Mouse (Mus musculus): ENCODE data around the gene Ntng2. TPM values are rescaled to one million over a fixed set of nuclear protein-coding genes. Genes with fewer than 3 reads are reported as not detected.

Ntng2 gene
- polyA plus RNA-seq, 1 experiment = 3.8 TPM

DNA sequence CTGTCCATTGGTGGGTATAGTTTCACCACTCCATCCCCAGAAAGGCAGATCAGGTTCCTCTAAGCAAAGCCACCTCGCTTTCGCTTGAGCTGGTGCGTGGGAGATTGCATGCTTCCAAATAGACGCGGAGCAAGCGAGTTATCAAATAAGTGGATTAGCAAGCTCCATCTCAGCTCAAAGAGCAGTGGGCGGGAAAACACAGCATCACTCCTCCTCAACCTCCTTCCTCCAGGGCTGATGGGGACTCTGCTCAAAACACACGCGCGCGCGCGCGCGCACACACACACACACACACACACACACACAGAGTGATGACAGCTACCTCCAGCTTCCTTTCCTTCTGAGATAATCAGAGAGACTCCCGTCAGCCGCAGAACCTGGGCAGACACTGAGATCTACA is 13.5 kb downstream of the Ntng2 start:
- Histone ChIP-seq H3K4me3 (ENCODE audit: insufficient read depth, low read length) (no peak overlapping the region), H3K4me1 (ENCODE audit: control insufficient read depth, insufficient read depth, low read length) (no peaks in the 10 kb centered on the region), H3K27ac (ENCODE audit: insufficient read depth, low read depth, low read length) (no peak overlapping the region)
- TF ChIP-seq POLR2A (IDR thresholded peaks at IDR 0.05; ENCODE audit: borderline replicate concordance, low read depth, low read length) = no peak
- TF ChIP-seq CTCF (IDR thresholded peaks at IDR 0.05; ENCODE audit: low read depth, low read length) = no peak

DNA sequence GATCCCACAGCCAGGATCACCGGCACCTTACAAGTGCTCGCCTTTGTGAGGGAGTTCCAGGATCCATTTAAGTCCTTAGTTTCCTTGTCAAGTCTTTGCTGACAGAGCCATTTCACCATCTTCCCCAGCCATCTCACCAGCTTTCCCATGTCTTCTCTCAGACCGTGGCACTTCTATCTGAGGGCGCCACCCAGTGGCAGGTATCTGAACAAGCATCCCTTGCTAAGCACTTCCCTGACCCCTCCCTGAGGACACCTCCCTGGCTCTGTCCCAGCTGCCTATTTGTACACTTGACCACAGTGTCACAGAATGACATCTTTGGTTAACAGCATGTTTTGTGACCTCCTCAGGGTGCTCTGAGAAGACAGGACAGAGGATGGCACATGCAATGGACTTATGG is 15.2 kb downstream of the Ntng2 start:
- H3K4me3 ChIP-seq (ENCODE audit: insufficient read depth, low read length) = no peak overlapping the region
- TF ChIP-seq CTCF (IDR thresholded peaks at IDR 0.05; ENCODE audit: low read depth, low read length) (peak; percentile 60), POLR2A (IDR thresholded peaks at IDR 0.05; ENCODE audit: borderline replicate concordance, low read depth, low read length) (no peak)
- no peaks in the 10 kb centered on the region for H3K4me1 ChIP-seq (ENCODE audit: control insufficient read depth, insufficient read depth, low read length)
- H3K27ac ChIP-seq (ENCODE audit: insufficient read depth, low read depth, low read length) = no peak overlapping the region

- Histone ChIP-seq H3K27ac (ENCODE audit: insufficient read depth, low read depth, low read length) (no peak overlapping the region), H3K4me3 (ENCODE audit: insufficient read depth, low read length) (no peak overlapping the region), H3K4me1 (ENCODE audit: control insufficient read depth, insufficient read depth, low read length) (no peaks in the 10 kb centered on the region)
- no peak for TF ChIP-seq CTCF (IDR thresholded peaks at IDR 0.05; ENCODE audit: low read depth, low read length)
- TF ChIP-seq POLR2A (IDR thresholded peaks at IDR 0.05; ENCODE audit: borderline replicate concordance, low read depth, low read length) = no peak
These were observed 17.0 kb downstream of the Ntng2 start for GRCm38 (mm10) chr2:29235811-29236210.

DNA sequence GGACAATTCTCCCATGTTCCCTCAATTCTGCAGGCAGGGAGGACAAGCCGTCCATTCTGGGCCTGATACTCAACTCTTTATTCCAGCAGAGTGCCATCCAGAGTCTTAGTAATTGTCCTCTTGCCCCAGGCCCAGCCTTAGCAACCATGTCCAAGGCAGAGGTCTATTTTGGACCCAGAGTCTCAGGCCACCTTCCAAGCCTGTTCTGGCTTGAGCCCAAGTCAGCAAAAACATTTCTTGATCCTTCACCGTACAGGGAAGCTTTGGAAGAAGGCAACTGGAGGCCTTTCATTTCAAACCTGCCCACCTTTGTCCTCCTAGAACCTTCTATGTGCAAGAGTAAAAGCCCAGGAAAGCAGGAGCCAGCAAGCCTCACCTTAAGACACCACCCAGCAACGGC is 17.8 kb downstream of the Ntng2 start:
- no peaks in the 10 kb centered on the region for H3K4me1 ChIP-seq (ENCODE audit: control insufficient read depth, insufficient read depth, low read length)
- H3K27ac ChIP-seq (ENCODE audit: insufficient read depth, low read depth, low read length) = no peak overlapping the region
- no peak overlapping the region for H3K4me3 ChIP-seq (ENCODE audit: insufficient read depth, low read length)
- TF ChIP-seq POLR2A (IDR thresholded peaks at IDR 0.05; ENCODE audit: borderline replicate concordance, low read depth, low read length) = no peak
- no peak for TF ChIP-seq CTCF (IDR thresholded peaks at IDR 0.05; ENCODE audit: low read depth, low read length)

DNA sequence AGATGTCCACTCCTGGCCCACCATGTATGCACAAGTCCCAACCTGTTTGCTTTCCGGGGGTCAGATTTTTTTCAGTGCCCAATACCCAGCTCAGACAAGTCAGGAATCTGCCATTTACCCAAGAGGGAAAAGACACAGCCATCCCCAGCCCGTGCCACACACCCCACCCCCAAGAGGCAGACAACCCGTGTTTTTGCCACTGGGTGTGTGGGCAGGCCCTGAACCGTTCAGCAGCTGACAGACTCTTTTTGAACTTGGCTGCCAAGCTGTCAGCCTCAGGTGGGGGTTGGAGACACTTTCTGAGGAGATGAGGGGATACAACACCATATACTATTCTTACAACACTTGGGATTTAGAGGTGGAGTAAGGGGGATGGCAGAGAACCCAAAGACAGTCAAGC is 18.8 kb downstream of the Ntng2 start:
- TF ChIP-seq CTCF (IDR thresholded peaks at IDR 0.05; ENCODE audit: low read depth, low read length) = no peak
- no peaks in the 10 kb centered on the region for H3K4me1 ChIP-seq (ENCODE audit: control insufficient read depth, insufficient read depth, low read length)
- H3K4me3 ChIP-seq (ENCODE audit: insufficient read depth, low read length) = no peak overlapping the region
- H3K27ac ChIP-seq (ENCODE audit: insufficient read depth, low read depth, low read length) = no peak overlapping the region

DNA sequence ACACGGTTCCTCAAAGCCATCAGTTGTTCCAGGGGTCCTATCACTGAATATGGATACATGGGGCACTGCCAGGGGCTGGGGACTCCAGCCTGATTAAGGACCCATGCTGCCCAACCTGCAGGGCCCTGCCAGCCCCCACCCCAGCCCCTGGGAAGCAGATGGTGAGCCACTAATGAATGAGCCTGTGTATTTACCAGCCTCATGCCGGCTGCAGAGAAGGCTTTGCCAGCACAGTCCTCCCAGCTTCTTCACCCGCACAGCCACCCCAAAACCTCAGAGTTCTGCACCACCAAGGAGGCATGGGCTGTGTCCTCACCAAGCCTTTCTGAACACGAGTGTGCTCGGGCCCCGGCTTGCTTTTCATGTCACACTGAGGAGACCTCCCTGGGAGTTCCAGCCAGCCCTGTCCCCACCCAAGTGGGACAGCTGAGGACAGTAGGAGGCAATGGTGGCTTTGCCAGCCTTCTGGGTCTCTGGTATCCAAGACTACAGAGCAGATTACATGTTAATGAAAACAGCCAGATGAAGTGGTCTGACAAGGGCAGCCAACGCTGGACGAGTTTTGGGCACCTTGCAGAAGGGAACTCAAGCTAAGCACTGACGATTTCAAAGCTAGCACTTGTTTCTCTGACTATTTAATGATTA is 22.5 kb downstream of the Ntng2 start:
- H3K4me3 ChIP-seq (ENCODE audit: insufficient read depth, low read length) = no peak overlapping the region
- H3K4me1 ChIP-seq (ENCODE audit: control insufficient read depth, insufficient read depth, low read length) = no peaks in the 10 kb centered on the region
- no peak overlapping the region for H3K27ac ChIP-seq (ENCODE audit: insufficient read depth, low read depth, low read length)
- no peak for TF ChIP-seq CTCF (IDR thresholded peaks at IDR 0.05; ENCODE audit: low read depth, low read length)
- TF ChIP-seq POLR2A (IDR thresholded peaks at IDR 0.05; ENCODE audit: borderline replicate concordance, low read depth, low read length) = no peak

DNA sequence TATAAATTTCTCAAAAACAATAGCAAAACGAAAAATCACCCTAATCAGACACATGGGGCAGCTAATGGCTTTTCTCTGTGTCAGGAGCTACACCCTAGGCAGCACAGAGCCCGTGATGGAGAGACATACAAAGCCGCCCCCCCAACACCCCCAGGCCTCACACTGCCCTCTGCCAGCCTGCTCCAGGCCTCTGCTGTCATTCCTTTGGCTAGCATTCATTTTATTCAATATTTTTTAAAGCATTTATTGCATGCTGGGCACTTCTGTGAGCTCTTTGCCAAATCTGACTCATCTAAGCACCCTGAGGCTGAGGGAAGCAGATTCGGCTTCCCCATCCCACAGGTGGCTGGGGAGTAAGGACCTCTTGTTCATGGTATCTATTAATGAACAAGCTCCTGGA is 26.1 kb downstream of the Ntng2 start:
- Histone ChIP-seq H3K27ac (ENCODE audit: insufficient read depth, low read depth, low read length) (no peak overlapping the region), H3K4me3 (ENCODE audit: insufficient read depth, low read length) (no peak overlapping the region), H3K4me1 (ENCODE audit: control insufficient read depth, insufficient read depth, low read length) (no peaks in the 10 kb centered on the region)
- TF ChIP-seq CTCF (IDR thresholded peaks at IDR 0.05; ENCODE audit: low read depth, low read length) = no peak
- TF ChIP-seq POLR2A (IDR thresholded peaks at IDR 0.05; ENCODE audit: borderline replicate concordance, low read depth, low read length) = no peak

DNA sequence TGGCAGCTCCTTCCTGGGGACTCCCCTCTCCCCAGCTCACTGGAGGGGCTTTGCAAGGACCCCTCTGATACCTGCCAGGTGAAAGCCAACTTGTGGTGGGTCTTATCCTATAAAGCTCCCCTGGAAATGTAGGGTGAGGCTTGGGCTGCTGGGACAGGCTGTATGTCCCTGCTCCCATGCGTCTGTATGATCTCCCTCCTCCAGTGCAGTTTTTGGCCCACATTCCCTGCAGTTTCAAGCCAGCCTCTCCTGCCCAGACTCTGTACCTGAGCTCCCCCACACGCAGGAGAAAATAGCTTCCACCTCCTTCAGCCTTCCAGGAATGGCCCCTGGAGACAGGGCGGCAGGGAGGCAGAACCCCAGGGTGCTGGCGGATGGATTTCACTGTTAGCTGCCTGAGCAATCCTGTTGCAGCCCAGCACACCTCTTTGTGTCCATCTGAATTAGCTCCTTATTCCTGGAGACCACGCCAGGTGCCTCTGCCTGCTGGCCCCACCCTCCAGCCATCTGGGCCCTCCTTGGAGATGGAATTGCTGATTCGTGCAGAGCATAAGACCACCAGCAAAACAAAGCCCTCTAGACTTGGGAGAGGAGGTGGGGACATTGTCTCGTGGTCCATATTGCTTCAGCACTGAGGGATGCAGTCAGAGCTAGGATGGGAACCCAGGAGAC is 29.1 kb downstream of the Ntng2 start:
- Histone ChIP-seq H3K27ac (ENCODE audit: insufficient read depth, low read depth, low read length) (no peak overlapping the region), H3K4me1 (ENCODE audit: control insufficient read depth, insufficient read depth, low read length) (no peaks in the 10 kb centered on the region), H3K4me3 (ENCODE audit: insufficient read depth, low read length) (no peak overlapping the region)
- no peak for TF ChIP-seq POLR2A (IDR thresholded peaks at IDR 0.05; ENCODE audit: borderline replicate concordance, low read depth, low read length)

DNA sequence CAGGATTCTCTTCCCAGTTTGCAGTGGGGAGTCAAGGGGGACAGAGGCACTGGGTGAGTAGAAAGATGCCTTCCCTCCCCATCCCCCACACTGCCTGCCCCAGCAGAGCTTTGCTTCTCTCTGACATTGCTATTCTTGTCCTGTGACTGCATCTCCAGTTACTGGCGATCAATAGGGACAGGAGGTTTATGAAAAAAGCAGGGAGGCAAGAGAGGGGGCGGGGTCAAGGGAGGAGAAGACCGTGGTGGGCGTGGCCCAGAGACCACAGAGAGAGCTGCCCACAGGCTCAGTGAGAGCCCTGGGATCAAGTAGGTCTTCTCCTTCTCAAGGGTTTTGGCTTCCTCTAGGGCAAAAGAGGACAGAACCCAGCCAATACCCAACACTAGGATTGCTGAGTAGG is 30.5 kb downstream of the Ntng2 start:
- Histone ChIP-seq H3K4me3 (ENCODE audit: insufficient read depth, low read length) (no peak overlapping the region), H3K27ac (ENCODE audit: insufficient read depth, low read depth, low read length) (no peak overlapping the region), H3K4me1 (ENCODE audit: control insufficient read depth, insufficient read depth, low read length) (no peaks in the 10 kb centered on the region)
- TF ChIP-seq POLR2A (IDR thresholded peaks at IDR 0.05; ENCODE audit: borderline replicate concordance, low read depth, low read length) = no peak
- TF ChIP-seq CTCF (IDR thresholded peaks at IDR 0.05; ENCODE audit: low read depth, low read length) = no peak

DNA sequence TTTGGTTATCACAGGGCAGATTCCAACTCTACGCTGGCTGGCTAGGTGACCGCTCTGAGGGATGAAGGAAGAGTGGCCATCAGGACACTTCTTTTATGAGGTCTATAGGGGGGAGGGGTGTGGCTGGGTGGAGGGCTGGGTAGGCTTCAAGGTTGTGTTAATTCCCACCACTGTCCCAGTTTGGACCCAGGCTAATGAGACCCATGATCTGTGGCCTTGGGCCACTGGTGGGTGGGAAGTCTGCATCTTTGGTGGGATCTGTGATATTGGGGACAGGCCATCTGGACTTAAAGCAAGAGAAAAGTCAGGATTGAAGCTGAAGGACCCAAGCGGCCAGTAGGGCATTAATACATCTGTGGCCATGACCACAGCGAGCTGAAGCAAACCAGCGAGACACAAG is 34.0 kb downstream of the Ntng2 start:
- no peak for TF ChIP-seq POLR2A (IDR thresholded peaks at IDR 0.05; ENCODE audit: borderline replicate concordance, low read depth, low read length)
- TF ChIP-seq CTCF (IDR thresholded peaks at IDR 0.05; ENCODE audit: low read depth, low read length) = no peak
- no peak overlapping the region for H3K4me3 ChIP-seq (ENCODE audit: insufficient read depth, low read length)
- no peaks in the 10 kb centered on the region for H3K4me1 ChIP-seq (ENCODE audit: control insufficient read depth, insufficient read depth, low read length)
- H3K27ac ChIP-seq (ENCODE audit: insufficient read depth, low read depth, low read length) = no peak overlapping the region
